ENCODE assay signal across 32 mouse cellular contexts in genomic region chr3:53315449-53315848, GRCm38 (mm10).
"Had no signal": no experiment of that assay in that cellular context is flagged by ENCODE, and none has a peak within 500 bp of the region (broad histone marks: within the 10 kb centered on the region; RNA-seq: fewer than 3 reads in every experiment).

No protein-coding gene starts in this region.

- H3K9ac ChIP-seq: limb, embryonic 12.5 days; limb, embryonic 13.5 days; limb, embryonic 15.5 days; liver, embryonic 12.5 days; liver, embryonic 13.5 days; liver, embryonic 14.5 days; liver, embryonic 15.5 days; liver, postnatal 0 days; lung, embryonic 14.5 days; lung, embryonic 15.5 days; midbrain, embryonic 12.5 days; midbrain, embryonic 13.5 days; midbrain, embryonic 15.5 days; neural tube, embryonic 12.5 days had no signal

- H3K4me2 ChIP-seq: limb, embryonic 12.5 days; limb, embryonic 13.5 days; limb, embryonic 15.5 days; liver, embryonic 11.5 days; liver, embryonic 12.5 days; liver, embryonic 13.5 days; liver, embryonic 15.5 days; lung, embryonic 14.5 days; lung, embryonic 15.5 days; midbrain, embryonic 11.5 days; midbrain, embryonic 12.5 days; midbrain, embryonic 13.5 days; midbrain, embryonic 15.5 days; neural tube, embryonic 12.5 days had no signal

- H3K27ac ChIP-seq: limb, embryonic 10.5 days; limb, embryonic 12.5 days; limb, embryonic 13.5 days; limb, embryonic 15.5 days; liver, embryonic 12.5 days; liver, embryonic 13.5 days; liver, embryonic 14.5 days; liver, embryonic 15.5 days; lung, embryonic 15.5 days; macrophage; midbrain, embryonic 10.5 days; midbrain, embryonic 12.5 days; midbrain, embryonic 13.5 days; midbrain, embryonic 15.5 days; neural tube, embryonic 12.5 days had no signal

- H3K27me3 ChIP-seq: limb, embryonic 12.5 days; limb, embryonic 13.5 days; limb, embryonic 15.5 days; liver, embryonic 12.5 days; liver, embryonic 13.5 days; liver, embryonic 15.5 days; lung, embryonic 15.5 days; megakaryocyte, embryonic 14.5 days; midbrain, embryonic 12.5 days; midbrain, embryonic 13.5 days; midbrain, embryonic 15.5 days; neural tube, embryonic 12.5 days had no signal

- H3K4me1 ChIP-seq: limb, embryonic 10.5 days; limb, embryonic 12.5 days; limb, embryonic 13.5 days; limb, embryonic 15.5 days; liver, embryonic 12.5 days; liver, embryonic 13.5 days; liver, embryonic 15.5 days; lung, embryonic 15.5 days; megakaryocyte, embryonic 14.5 days; midbrain, embryonic 10.5 days; midbrain, embryonic 12.5 days; midbrain, embryonic 13.5 days; midbrain, embryonic 15.5 days; neural tube, embryonic 12.5 days had no signal

- H3K9me3 ChIP-seq: limb, embryonic 10.5 days; limb, embryonic 12.5 days; limb, embryonic 13.5 days; limb, embryonic 15.5 days; liver, embryonic 12.5 days; liver, embryonic 13.5 days; liver, embryonic 15.5 days; lung, embryonic 15.5 days; midbrain, embryonic 10.5 days; midbrain, embryonic 12.5 days; midbrain, embryonic 13.5 days; midbrain, embryonic 15.5 days; neural tube, embryonic 12.5 days had no signal

- ATAC-seq: liver, embryonic 12.5 days; liver, postnatal 0 days; lung, postnatal 0 days; midbrain, embryonic 13.5 days; midbrain, embryonic 15.5 days; midbrain, embryonic 16.5 days had no signal

- H3K36me3 ChIP-seq: limb, embryonic 10.5 days; limb, embryonic 12.5 days; limb, embryonic 13.5 days; limb, embryonic 15.5 days; liver, embryonic 12.5 days; liver, embryonic 13.5 days; liver, embryonic 15.5 days; lung, embryonic 15.5 days; midbrain, embryonic 10.5 days; midbrain, embryonic 12.5 days; midbrain, embryonic 13.5 days; midbrain, embryonic 15.5 days; neural tube, embryonic 12.5 days had no signal

- H3K4me3 ChIP-seq: limb, embryonic 10.5 days; limb, embryonic 12.5 days; limb, embryonic 13.5 days; limb, embryonic 15.5 days; liver, embryonic 12.5 days; liver, embryonic 13.5 days; liver, embryonic 15.5 days; lung, embryonic 15.5 days; megakaryocyte, embryonic 14.5 days; midbrain, embryonic 10.5 days; midbrain, embryonic 12.5 days; midbrain, embryonic 13.5 days; midbrain, embryonic 15.5 days; myocyte; neural tube, embryonic 12.5 days had no signal

- DNase-seq: left cerebral cortex, postnatal 4 days; liver; liver, embryonic 13.5 days; liver, postnatal 0 days; lung, adult 18-20 months; lung, adult 2 months; lung, embryonic 14.5 days; lung, postnatal 10 days; lung, postnatal 14 days; lung, postnatal 36 days; lung, postnatal 4 days; midbrain, embryonic 14.5 days had no signal
